Mouse (Mus musculus) thymus, postnatal 0 days (tissue): ENCODE results near the gene Gmps. TPM values are rescaled to one million over a fixed set of nuclear protein-coding genes. Genes with fewer than 3 reads are reported as not detected.

Experiments used
- polyA plus RNA-seq: library from polyadenylated mRNA; unstranded; fragments of >200 nt; fragmentation: Nextera tagmentation; extraction: Ambion mirVana; gene quantifications from 2 replicates; pipeline ENCODE4 v1.2.1, GENCODE M21; 2015

Gene Gmps
- polyA plus RNA-seq, 1 experiment from 2014 or later = 34.7 TPM

Other genes with a start within 250 kb of the Gmps start
- 0.15 and 0.26 TPM in 2 replicates for gene Plch1, start 76.6 kb upstream of the Gmps start, polyA plus RNA-seq
- gene E130311K13Rik, start 46.6 kb upstream of the Gmps start, polyA plus RNA-seq = 4.8 TPM in 2 replicates
- gene Slc33a1, start 11.3 kb upstream of the Gmps start, polyA plus RNA-seq = 15.4 and 17.7 TPM in 2 replicates
- gene Vmn2r1, start 105.4 kb downstream of the Gmps start, polyA plus RNA-seq = 0.05 TPM in 2 replicates
- gene Vmn2r2, start 165.8 kb downstream of the Gmps start, polyA plus RNA-seq = not detected in 2 replicates